Mouse (Mus musculus): ENCODE measurements around the gene Nle1. TPM values are rescaled to one million over a fixed set of nuclear protein-coding genes. Genes with fewer than 3 reads are reported as not detected.
A peak's percentile ranks its signal among the peaks of the same experiment; 100 is the strongest.

Nle1 gene
- polyA plus RNA-seq (2014; fragmentation: Nextera tagmentation; extraction: Ambion mirVana) = 30.9 and 31.6 TPM in 2 replicates

- Histone ChIP-seq H3K4me2 (replicated peaks; ENCODE audit: low read depth, low read length) (peak within 1 kb of the TSS; percentile 62), H3K36me3 (ENCODE audit: control insufficient read depth, insufficient read depth, low read length) (peaks cover 27% of the 10 kb centered on the region), H3K4me3 (ENCODE audit: low read depth, low read length) (peak within 1 kb of the TSS; percentile 71), H3K9me3 (ENCODE audit: control insufficient read depth, low read depth, low read length) (no peaks in the 10 kb centered on the region), H3K9ac (replicated peaks; ENCODE audit: low read depth, low read length) (peak within 1 kb of the TSS; percentile 71), H3K27me3 (ENCODE audit: control insufficient read depth, insufficient read depth, low read length) (no peaks in the 10 kb centered on the region), H3K27ac (ENCODE audit: low read length) (no peak within 1 kb of the TSS), H3K4me1 (ENCODE audit: control insufficient read depth, insufficient read depth, low read length) (peaks cover 7% of the 10 kb centered on the region; the same call in 1 of the 2 replicates)
- peak; percentile 73; the same call in 1 of the 2 replicates for ATAC-seq (ENCODE audit: insufficient number of reproducible peaks, insufficient read depth, low FRiP score, low read depth)
- WGBS = 1% methylated on average over 73 of the region's 73 CpGs
These were observed at the start of gene Nle1 for GRCm38 (mm10) chr11:82907651-82908607. TSS of gene Nle1 (minus strand) at chr11:82908411.

GRCm38 (mm10) chr11:82956925-82957324 lies 48.7 kb upstream of the Nle1 start:
- Histone ChIP-seq H3K4me1 (ENCODE audit: control insufficient read depth, insufficient read depth, low read length) (no peaks in the 10 kb centered on the region), H3K36me3 (ENCODE audit: control insufficient read depth, insufficient read depth, low read length) (no peaks in the 10 kb centered on the region), H3K9ac (replicated peaks; ENCODE audit: low read depth, low read length) (no peak overlapping the region), H3K4me2 (replicated peaks; ENCODE audit: low read depth, low read length) (no peak overlapping the region), H3K27ac (ENCODE audit: low read length) (no peak overlapping the region), H3K4me3 (ENCODE audit: low read depth, low read length) (no peak overlapping the region), H3K27me3 (ENCODE audit: control insufficient read depth, insufficient read depth, low read length) (peaks cover 6% of the 10 kb centered on the region; the same call in 1 of the 2 replicates), H3K9me3 (ENCODE audit: control insufficient read depth, low read depth, low read length) (no peaks in the 10 kb centered on the region)
- no peak for ATAC-seq (ENCODE audit: insufficient number of reproducible peaks, insufficient read depth, low FRiP score, low read depth)
- 69% methylated on average over 10 of the region's 10 CpGs for WGBS

GRCm38 (mm10) chr11:82954631-82955030 lies 46.4 kb upstream of the Nle1 start:
- ATAC-seq (ENCODE audit: insufficient number of reproducible peaks, insufficient read depth, low FRiP score, low read depth) = no peak
- H3K27me3 ChIP-seq (ENCODE audit: control insufficient read depth, insufficient read depth, low read length) = peaks cover 18% of the 10 kb centered on the region
- H3K4me1 ChIP-seq (ENCODE audit: control insufficient read depth, insufficient read depth, low read length) = no peaks in the 10 kb centered on the region
- no peaks in the 10 kb centered on the region for H3K36me3 ChIP-seq (ENCODE audit: control insufficient read depth, insufficient read depth, low read length)
- no peaks in the 10 kb centered on the region for H3K9me3 ChIP-seq (ENCODE audit: control insufficient read depth, low read depth, low read length)
- H3K4me3 ChIP-seq (ENCODE audit: low read depth, low read length) = no peak overlapping the region
- WGBS = 75% methylated on average over 6 of the region's 6 CpGs
- H3K9ac ChIP-seq (replicated peaks; ENCODE audit: low read depth, low read length) = no peak overlapping the region
- no peak overlapping the region for H3K27ac ChIP-seq (ENCODE audit: low read length)
- no peak overlapping the region for H3K4me2 ChIP-seq (replicated peaks; ENCODE audit: low read depth, low read length)

GRCm38 (mm10) chr11:82952612-82953542 lies 44.7 kb upstream of the Nle1 start:
- no peak overlapping the region for H3K9ac ChIP-seq (replicated peaks; ENCODE audit: low read depth, low read length)
- peaks cover 18% of the 10 kb centered on the region for H3K27me3 ChIP-seq (ENCODE audit: control insufficient read depth, insufficient read depth, low read length)
- ATAC-seq (ENCODE audit: insufficient number of reproducible peaks, insufficient read depth, low FRiP score, low read depth) = no peak
- no peak overlapping the region for H3K4me3 ChIP-seq (ENCODE audit: low read depth, low read length)
- no peaks in the 10 kb centered on the region for H3K36me3 ChIP-seq (ENCODE audit: control insufficient read depth, insufficient read depth, low read length)
- no peaks in the 10 kb centered on the region for H3K9me3 ChIP-seq (ENCODE audit: control insufficient read depth, low read depth, low read length)
- 61% methylated on average over 9 of the region's 9 CpGs for WGBS
- H3K27ac ChIP-seq (ENCODE audit: low read length) = no peak overlapping the region
- no peaks in the 10 kb centered on the region for H3K4me1 ChIP-seq (ENCODE audit: control insufficient read depth, insufficient read depth, low read length)
- no peak overlapping the region for H3K4me2 ChIP-seq (replicated peaks; ENCODE audit: low read depth, low read length)

- Histone ChIP-seq H3K9ac (replicated peaks; ENCODE audit: low read depth, low read length) (no peak overlapping the region), H3K4me3 (ENCODE audit: low read depth, low read length) (0 out of 2 replicates have a peak overlapping the region, but pooled peaks have one; percentile 2), H3K36me3 (ENCODE audit: control insufficient read depth, insufficient read depth, low read length) (no peaks in the 10 kb centered on the region), H3K27me3 (ENCODE audit: control insufficient read depth, insufficient read depth, low read length) (peaks cover 18% of the 10 kb centered on the region), H3K4me1 (ENCODE audit: control insufficient read depth, insufficient read depth, low read length) (no peaks in the 10 kb centered on the region), H3K27ac (ENCODE audit: low read length) (no peak overlapping the region), H3K4me2 (replicated peaks; ENCODE audit: low read depth, low read length) (no peak overlapping the region; the same call in 1 of the 2 replicates), H3K9me3 (ENCODE audit: control insufficient read depth, low read depth, low read length) (no peaks in the 10 kb centered on the region)
- no peak for ATAC-seq (ENCODE audit: insufficient number of reproducible peaks, insufficient read depth, low FRiP score, low read depth)
- WGBS = 8% methylated on average over 28 of the region's 28 CpGs
These were observed 43.8 kb upstream of the Nle1 start for GRCm38 (mm10) chr11:82951865-82952611.

- no peak within 1 kb of the TSS; the same call in 1 of the 2 replicates for H3K4me2 ChIP-seq (replicated peaks; ENCODE audit: low read depth, low read length)
- no peaks in the 10 kb centered on the region for H3K9me3 ChIP-seq (ENCODE audit: control insufficient read depth, low read depth, low read length)
- no peak for ATAC-seq (ENCODE audit: insufficient number of reproducible peaks, insufficient read depth, low FRiP score, low read depth)
- 0 out of 2 replicates have a peak within 1 kb of the TSS, but pooled peaks have one; percentile 2 for H3K4me3 ChIP-seq (ENCODE audit: low read depth, low read length)
- peaks cover 18% of the 10 kb centered on the region for H3K27me3 ChIP-seq (ENCODE audit: control insufficient read depth, insufficient read depth, low read length)
- 9% methylated on average over 10 of the region's 10 CpGs for WGBS
- no peak within 1 kb of the TSS for H3K9ac ChIP-seq (replicated peaks; ENCODE audit: low read depth, low read length)
- no peak within 1 kb of the TSS for H3K27ac ChIP-seq (ENCODE audit: low read length)
- H3K4me1 ChIP-seq (ENCODE audit: control insufficient read depth, insufficient read depth, low read length) = no peaks in the 10 kb centered on the region
- no peaks in the 10 kb centered on the region for H3K36me3 ChIP-seq (ENCODE audit: control insufficient read depth, insufficient read depth, low read length)
These were observed 42.7 kb upstream of the Nle1 start, which contains the start of gene Slfn5 for GRCm38 (mm10) chr11:82950736-82951481. TSS of gene Slfn5 (plus strand) at chr11:82951349.

- no peak overlapping the region for H3K27ac ChIP-seq (ENCODE audit: low read length)
- peaks cover 18% of the 10 kb centered on the region for H3K27me3 ChIP-seq (ENCODE audit: control insufficient read depth, insufficient read depth, low read length)
- no peak overlapping the region for H3K4me3 ChIP-seq (ENCODE audit: low read depth, low read length)
- no peak for ATAC-seq (ENCODE audit: insufficient number of reproducible peaks, insufficient read depth, low FRiP score, low read depth)
- H3K4me2 ChIP-seq (replicated peaks; ENCODE audit: low read depth, low read length) = no peak overlapping the region
- no peaks in the 10 kb centered on the region for H3K36me3 ChIP-seq (ENCODE audit: control insufficient read depth, insufficient read depth, low read length)
- WGBS = 85% methylated on average over 9 of the region's 9 CpGs
- no peaks in the 10 kb centered on the region for H3K9me3 ChIP-seq (ENCODE audit: control insufficient read depth, low read depth, low read length)
- H3K4me1 ChIP-seq (ENCODE audit: control insufficient read depth, insufficient read depth, low read length) = no peaks in the 10 kb centered on the region
- no peak overlapping the region for H3K9ac ChIP-seq (replicated peaks; ENCODE audit: low read depth, low read length)
These were observed 40.8 kb upstream of the Nle1 start for GRCm38 (mm10) chr11:82949036-82949435.

All from stomach, embryonic 14.5 days (tissue).